Mouse (Mus musculus) liver, adult 2 months (tissue): ENCODE measurements at regions not wholly inside any gene's neighbourhood (a gene's known extent, or its start where the extent isn't known, plus 50 kb on each side); places are given as distances from the start of the nearest gene placed in this dataset.

ENCODE experiments used
- CTCF ChIP-seq: fragments of 200-500 bp; IDR thresholded peaks from 2 replicates; pipeline ENCODE4 v1.5.1; 2011; ENCODE audit warnings: low read depth, low read length, control low read depth
- POLR2A ChIP-seq: fragments of 200-500 bp; IDR thresholded peaks from 2 replicates; pipeline ENCODE4 v1.6.1; 2011; ENCODE audit warnings: low read length, control low read depth; ENCODE audit not compliant: insufficient read depth; ENCODE audit errors: extremely low read depth

- TF ChIP-seq POLR2A: no peak
- no peak for TF ChIP-seq CTCF
Measured at GRCm38 (mm10) chr10:37266909-37267308, 128.2 kb upstream of the Marcks start.
